Mouse (Mus musculus) layer of hippocampus, postnatal 25 days (tissue): Measurements from ENCODE around the gene B9d1. TPM values are rescaled to one million over a fixed set of nuclear protein-coding genes. Genes with fewer than 3 reads are reported as not detected.

Experiments
- DNase-seq, 2 experiments: peaks; one replicate each; pipeline ENCODE4 v3.0.0; 2022; ENCODE audit warnings: mixed read lengths in 2 of 2, low spot score in 1 of 2; ENCODE audit errors: extremely low spot score in 1 of 2
- total RNA-seq, 2 experiments: library from RNA; stranded (reverse); gene quantifications; 2 replicates each; pipeline ENCODE4 v1.2.3; 2021

The B9d1 gene
- total RNA-seq, 2 experiments from 2014 or later: 43.3 to 45.9 TPM

DNA sequence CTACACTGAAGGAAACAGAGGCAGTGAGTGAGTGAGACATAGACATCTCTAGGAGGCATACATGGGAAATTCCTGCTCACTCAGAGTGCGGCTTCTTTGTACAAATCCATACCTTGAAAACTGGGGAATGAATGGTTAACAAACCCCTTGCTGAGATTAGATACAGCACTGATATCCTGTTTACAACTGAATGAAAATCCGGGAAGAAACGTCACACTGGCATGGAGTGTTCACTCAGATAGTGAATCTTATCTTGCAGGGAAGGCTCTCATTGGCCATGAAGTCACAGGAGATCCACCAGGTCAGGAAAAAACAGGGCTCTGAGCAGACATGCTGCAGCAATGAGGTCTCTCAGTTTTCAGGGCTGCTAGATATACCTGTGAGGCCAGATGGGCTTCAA is 32.0 kb downstream of the B9d1 start:
- no peak for DNase-seq

DNA sequence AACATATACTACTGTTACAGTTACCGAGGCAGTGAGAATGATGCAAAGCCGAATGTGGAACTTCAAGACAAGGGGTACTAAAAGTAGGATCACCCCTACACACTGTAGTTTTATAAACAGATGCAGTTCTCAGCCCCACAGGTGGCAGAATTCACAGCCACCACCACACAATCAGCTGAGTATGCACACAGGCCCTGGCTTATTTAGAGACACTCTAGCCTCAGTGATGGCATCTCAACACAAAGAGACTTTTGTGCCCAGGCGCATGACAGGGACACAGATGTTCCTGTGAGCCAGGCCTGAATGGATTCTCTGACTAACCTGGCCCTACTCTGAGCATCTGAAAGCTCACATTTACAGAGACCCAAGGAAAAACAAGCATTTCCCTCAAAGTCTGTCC is 32.4 kb downstream of the B9d1 start:
- no peak for DNase-seq

GRCm38 (mm10) chr11:61540642-61541041 is 35.7 kb downstream of the B9d1 start:
- no peak for DNase-seq

DNA sequence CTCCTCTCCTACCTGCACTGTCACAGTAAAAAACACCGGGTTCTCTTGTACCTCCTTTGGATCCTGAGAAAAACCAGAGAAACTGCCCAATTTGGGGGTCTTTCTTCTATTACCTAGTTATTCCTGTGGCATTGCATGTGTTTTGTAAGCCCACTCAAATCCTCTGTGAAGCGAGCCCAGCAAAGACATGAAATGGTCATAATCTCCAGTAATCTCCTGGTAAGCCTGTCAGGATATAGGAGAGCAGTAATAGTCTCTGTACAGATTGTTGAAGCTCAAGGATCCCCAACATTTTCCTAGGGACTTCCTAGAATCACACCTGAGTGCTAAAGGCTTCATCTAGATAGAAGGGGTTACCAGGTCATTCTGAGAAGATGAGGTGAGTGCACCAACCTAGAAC is 36.2 kb downstream of the B9d1 start:
- no peak for DNase-seq

GRCm38 (mm10) chr11:61545586-61545985 is 40.6 kb downstream of the B9d1 start:
- DNase-seq: no peak

GRCm38 (mm10) chr11:61546452-61546851 is 41.5 kb downstream of the B9d1 start:
- no peak for DNase-seq

- no peak for DNase-seq
These were observed 42.8 kb downstream of the B9d1 start for GRCm38 (mm10) chr11:61547710-61548109.

DNA sequence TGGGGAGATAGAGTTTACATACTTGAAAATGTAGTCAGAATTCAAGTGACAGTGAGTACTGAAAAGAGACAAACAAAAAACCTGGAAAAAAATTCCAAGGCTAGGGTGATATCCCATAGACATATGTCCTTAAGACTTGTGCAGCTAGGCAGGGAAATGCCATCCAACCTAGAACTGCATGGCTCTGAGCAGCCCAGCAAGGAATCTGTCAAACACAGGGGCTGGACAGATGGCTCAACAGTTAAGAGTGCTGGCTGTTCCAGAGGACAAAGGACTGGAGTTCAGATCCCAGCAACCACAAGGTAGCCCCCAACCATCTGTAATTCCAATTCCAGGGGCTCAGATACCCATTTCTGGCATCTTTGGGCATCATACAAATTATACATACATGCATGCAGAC is 45.7 kb downstream of the B9d1 start:
- DNase-seq: no peak

GRCm38 (mm10) chr11:61553015-61553754 is 48.2 kb downstream of the B9d1 start:
- no peak for DNase-seq

DNA sequence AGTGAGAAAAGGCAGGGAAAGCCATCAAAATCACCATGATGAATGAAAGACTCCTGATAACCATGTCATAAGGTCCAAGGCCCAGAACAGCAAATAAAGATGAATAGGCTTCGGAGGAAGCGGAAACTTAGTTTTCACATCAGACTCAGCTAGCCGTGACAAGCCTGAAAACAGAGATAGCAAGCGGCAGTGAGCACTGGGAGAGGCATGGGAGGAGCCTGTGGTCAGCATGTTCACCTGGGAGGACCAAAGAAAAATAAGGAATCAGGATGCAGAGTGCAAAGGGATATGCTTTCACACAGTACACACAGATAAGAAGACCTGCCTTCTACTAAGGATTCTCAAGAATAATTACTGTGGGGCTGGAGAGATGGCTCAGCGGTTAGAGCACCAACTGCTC is 54.6 kb downstream of the B9d1 start:
- DNase-seq: no peak

GRCm38 (mm10) chr11:61562421-61562820 is 57.5 kb downstream of the B9d1 start:
- DNase-seq: no peak

Other genes with a start within 250 kb of the B9d1 start
- gene Aldh3a2, start 237.7 kb upstream of the B9d1 start, total RNA-seq: 10 to 100 TPM; 56.1 to 63.8 TPM
- not detected for gene Slc47a2, start 162.3 kb upstream of the B9d1 start, total RNA-seq
- 1 to 10 TPM; 1.2 to 2.8 TPM for gene Slc47a1, start 126.8 kb upstream of the B9d1 start, total RNA-seq
- gene Rnf112, start 51.0 kb upstream of the B9d1 start, total RNA-seq: 100 to 1,000 TPM; 440 to 506 TPM
- 1 to 10 TPM; 5.7 to 6.3 TPM for gene Mfap4, start 19.7 kb upstream of the B9d1 start, total RNA-seq
- 10 to 100 TPM; 26.3 to 31.3 TPM for gene Mapk7, start 10.7 kb upstream of the B9d1 start, total RNA-seq
- 100 to 1,000 TPM; 173 to 185 TPM for gene Epn2, start 74.5 kb downstream of the B9d1 start, total RNA-seq
- 1 to 10 TPM; 4.8 to 6.1 TPM for gene Grap, start 148.1 kb downstream of the B9d1 start, total RNA-seq
- gene Fam83g, start 178.9 kb downstream of the B9d1 start, total RNA-seq: not detected
- gene Slc5a10, start 215.7 kb downstream of the B9d1 start, total RNA-seq: under 1 TPM; 0.38 to 0.62 TPM